Mouse (Mus musculus): ENCODE measurements at regions not wholly inside any gene's neighbourhood (a gene's known extent, or its start where the extent isn't known, plus 50 kb on each side); places are given as distances from the start of the nearest gene placed in this dataset.

DNA sequence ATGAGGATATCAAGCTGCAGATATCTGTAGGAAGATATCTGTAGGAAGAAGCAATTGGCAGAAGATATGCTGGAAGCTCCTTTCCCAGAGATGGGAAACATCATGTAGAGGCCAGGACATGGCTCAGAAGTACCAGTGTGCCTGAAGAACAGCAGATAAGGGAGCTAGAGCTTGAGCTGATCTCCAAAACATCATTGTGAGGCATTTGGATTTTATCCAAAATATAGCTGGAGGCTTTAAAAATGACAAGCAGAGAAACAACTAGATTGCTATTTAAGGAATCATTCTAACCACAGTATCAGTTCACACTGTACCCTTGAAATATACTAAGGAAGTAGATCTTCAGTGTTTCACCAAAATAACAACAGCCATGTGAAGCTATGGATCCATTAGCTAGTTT, 81.5 kb downstream of the Uchl5 start:
- TF ChIP-seq CTCF (IDR thresholded peaks at IDR 0.05; ENCODE audit: borderline replicate concordance, extremely low read depth, insufficient read depth, insufficient read length) (no peak), POLR2A (IDR thresholded peaks at IDR 0.05; ENCODE audit: borderline replicate concordance, extremely low read depth, insufficient read depth, insufficient read length, poor library complexity, severe bottlenecking) (no peak)
